Mouse (Mus musculus) MEL (cell line): ENCODE results near the gene Myof. TPM values are rescaled to one million over a fixed set of nuclear protein-coding genes. Genes with fewer than 3 reads are reported as not detected.

Experiments
- DNase-seq: peaks from one replicate; pipeline ENCODE4 v3.0.0; 2011; ENCODE audit warnings: low read depth, low spot score
- H3K27ac ChIP-seq: 2 replicates; pipeline ENCODE4 v1.5.1; 2012; ENCODE audit warnings: low read depth, mild to moderate bottlenecking, control low read depth, low read length, moderate library complexity; ENCODE audit not compliant: control insufficient read depth
- H3K27me3 ChIP-seq, 2 experiments: fragments of 150-350 bp in 1 of 2; sonication (generic) in 1 of 2; 2 replicates each; pipeline ENCODE4 v1.6.1; 2012; ENCODE audit warnings: low read length in 2 of 2, mild to moderate bottlenecking in 2 of 2, improper control_type of control experiment in 1 of 2, moderate library complexity in 1 of 2; ENCODE audit not compliant: insufficient read depth in 2 of 2, control insufficient read depth in 1 of 2
- H3K36me3 ChIP-seq, 2 experiments: 2 replicates each; pipeline ENCODE4 v1.6.1; 2012 to 2014; ENCODE audit warnings: low read length in 2 of 2, improper control_type of control experiment in 1 of 2, inconsistent platforms in 1 of 2, mild to moderate bottlenecking in 1 of 2; ENCODE audit not compliant: insufficient read depth in 2 of 2, control insufficient read depth in 1 of 2
- H3K4me1 ChIP-seq, 2 experiments: fragments of 150-350 bp in 1 of 2; sonication (generic) in 1 of 2; 2 replicates each; pipeline ENCODE4 v1.6.1; 2012; ENCODE audit warnings: low read length in 2 of 2, improper control_type of control experiment in 1 of 2, mild to moderate bottlenecking in 1 of 2; ENCODE audit not compliant: insufficient read depth in 2 of 2, control insufficient read depth in 1 of 2
- H3K4me3 ChIP-seq, 2 experiments: fragments of 150-350 bp in 1 of 2; sonication (generic) in 1 of 2; 2 replicates each; pipeline ENCODE4 v1.5.1; 2012; ENCODE audit warnings: low read depth in 2 of 2, low read length in 2 of 2, mild to moderate bottlenecking in 2 of 2, moderate library complexity in 2 of 2, control low read depth in 1 of 2, improper control_type of control experiment in 1 of 2; ENCODE audit not compliant: control insufficient read depth in 1 of 2, insufficient read depth in 1 of 2
- H3K79me2 ChIP-seq: 2 replicates; pipeline ENCODE4 v1.6.1; 2012; ENCODE audit warnings: mild to moderate bottlenecking, low read length, moderate library complexity; ENCODE audit not compliant: control insufficient read depth, poor library complexity, insufficient read depth
- H3K9ac ChIP-seq: 2 replicates; pipeline ENCODE4 v1.6.1; 2012; ENCODE audit warnings: low read depth, mild to moderate bottlenecking, control low read depth, low read length, moderate library complexity; ENCODE audit not compliant: control insufficient read depth, poor library complexity, severe bottlenecking
- H3K9me3 ChIP-seq: fragments of 150-350 bp; sonication (generic); replicated peaks from 2 replicates; pipeline ENCODE4 v1.6.1; 2012; ENCODE audit warnings: mild to moderate bottlenecking, low read length, improper control_type of control experiment, moderate library complexity; ENCODE audit not compliant: insufficient read depth
- BHLHE40 ChIP-seq: IDR thresholded peaks from 2 replicates; pipeline ENCODE4 v1.6.1; 2012; ENCODE audit warnings: low read depth, mild to moderate bottlenecking, inconsistent platforms, low read length, improper control_type of control experiment, borderline replicate concordance
- E2F4 ChIP-seq: IDR thresholded peaks from 2 replicates; pipeline ENCODE4 v1.6.1; 2011; ENCODE audit warnings: low read depth, low read length, improper control_type of control experiment, borderline replicate concordance
- ELF1 ChIP-seq: IDR thresholded peaks from 2 replicates; pipeline ENCODE4 v1.6.1; 2014; ENCODE audit warnings: low read depth, mild to moderate bottlenecking, inconsistent platforms, low read length, improper control_type of control experiment, moderate library complexity
- GABPA ChIP-seq: IDR thresholded peaks from 2 replicates; pipeline ENCODE4 v1.6.1; 2012; ENCODE audit warnings: low read depth, mild to moderate bottlenecking, inconsistent platforms, low read length, improper control_type of control experiment, moderate library complexity
- GATA1 ChIP-seq: IDR thresholded peaks from 2 replicates; pipeline ENCODE4 v1.6.1; 2011; ENCODE audit warnings: low read depth, low read length, improper control_type of control experiment
- HCFC1 ChIP-seq: IDR thresholded peaks from 2 replicates; pipeline ENCODE4 v1.6.1; 2012; ENCODE audit warnings: low read depth, mild to moderate bottlenecking, inconsistent platforms, low read length, improper control_type of control experiment, moderate library complexity
- JUND ChIP-seq: IDR thresholded peaks from 2 replicates; pipeline ENCODE4 v1.6.1; 2011; ENCODE audit warnings: low read depth, mild to moderate bottlenecking, improper control_type of control experiment, low read length
- KAT2A ChIP-seq: conservative IDR thresholded peaks from 2 replicates; pipeline ENCODE4 v1.6.1; 2012; ENCODE audit warnings: low read depth, low read length, improper control_type of control experiment, inconsistent platforms
- MAFK ChIP-seq: IDR thresholded peaks from 2 replicates; pipeline ENCODE4 v1.6.1; 2011; ENCODE audit warnings: low read depth, mild to moderate bottlenecking, low read length, improper control_type of control experiment, borderline replicate concordance
- MAZ ChIP-seq: IDR thresholded peaks from 2 replicates; pipeline ENCODE4 v1.6.1; 2012; ENCODE audit warnings: low read depth, mild to moderate bottlenecking, inconsistent platforms, low read length, improper control_type of control experiment
- MEF2A ChIP-seq: IDR thresholded peaks from 2 replicates; pipeline ENCODE4 v1.6.1; 2014; ENCODE audit warnings: low read depth, mild to moderate bottlenecking, inconsistent platforms, low read length, improper control_type of control experiment; ENCODE audit not compliant: poor library complexity, insufficient replicate concordance, severe bottlenecking; ENCODE audit errors: extremely low read depth
- MYB ChIP-seq: IDR thresholded peaks from 2 replicates; pipeline ENCODE4 v1.6.1; 2011; ENCODE audit warnings: mild to moderate bottlenecking, low read depth, low read length, improper control_type of control experiment
- NELFE ChIP-seq: IDR thresholded peaks from 2 replicates; pipeline ENCODE4 v1.6.1; 2011; ENCODE audit warnings: low read depth, low read length, improper control_type of control experiment
- POLR2AphosphoS5 ChIP-seq: IDR thresholded peaks from 2 replicates; pipeline ENCODE4 v1.6.1; 2012; ENCODE audit warnings: low read depth, borderline replicate concordance, mild to moderate bottlenecking, inconsistent platforms, low read length, moderate library complexity, mixed read lengths
- RAD21 ChIP-seq: IDR thresholded peaks from 2 replicates; pipeline ENCODE4 v1.6.1; 2011; ENCODE audit warnings: mild to moderate bottlenecking, low read depth, low read length, improper control_type of control experiment
- TBP ChIP-seq: IDR thresholded peaks from 2 replicates; pipeline ENCODE4 v1.8.0; 2011; ENCODE audit warnings: low read depth, low read length, improper control_type of control experiment
- USF1 ChIP-seq: IDR thresholded peaks from 2 replicates; pipeline ENCODE4 v1.6.1; 2014; ENCODE audit warnings: low read depth, mild to moderate bottlenecking, inconsistent platforms, low read length, improper control_type of control experiment, moderate library complexity
- ZC3H11A ChIP-seq: IDR thresholded peaks from 2 replicates; pipeline ENCODE4 v1.6.1; 2012; ENCODE audit warnings: low read depth, mild to moderate bottlenecking, inconsistent platforms, low read length, improper control_type of control experiment
- ZKSCAN1 ChIP-seq: IDR thresholded peaks from 2 replicates; pipeline ENCODE4 v1.6.1; 2012; ENCODE audit warnings: low read depth, mild to moderate bottlenecking, inconsistent platforms, low read length, improper control_type of control experiment, moderate library complexity
- polyA plus RNA-seq, 2 experiments: library from polyadenylated mRNA; stranded (reverse) in 1 of 2; unstranded in 1 of 2; fragments of >175 nt in 1 of 2; fragments of >200 nt in 1 of 2; gene quantifications; 2 replicates each; pipeline versions ENCODE4 v1.2.1 to v1.2.4; 2012; ENCODE audit warnings: low replicate concordance in 2 of 2, low read depth in 1 of 2; ENCODE audit not compliant: insufficient read length in 2 of 2, insufficient read depth in 1 of 2, missing spikeins in 1 of 2
- total RNA-seq: library from RNA; depleted of rRNA; stranded (reverse); fragments of 300-350 nt; gene quantifications from 2 replicates; pipeline ENCODE4 v1.2.3, GENCODE M21; 2012

The Myof gene
- total and polyA plus RNA-seq, 3 experiments: 0.04 TPM; not detected in 2

- H3K36me3 ChIP-seq: no peaks in the 10 kb centered on the region
- no peak for TF ChIP-seq E2F4
- no peak for TF ChIP-seq MEF2A
- no peak for TF ChIP-seq ZKSCAN1
- no peak for TF ChIP-seq NELFE
- TF ChIP-seq ELF1: no peak
- no peak for TF ChIP-seq HCFC1
- no peak for TF ChIP-seq MAZ
- no peak for TF ChIP-seq ZC3H11A
- no peak for TF ChIP-seq GABPA
- TF ChIP-seq USF1: no peak
- TF ChIP-seq KAT2A: no peak
- no peak for TF ChIP-seq JUND
- TF ChIP-seq RAD21: no peak
- TF ChIP-seq POLR2AphosphoS5: no peak
- TF ChIP-seq GATA1: no peak
- no peak for TF ChIP-seq MAFK
- no peak for TF ChIP-seq BHLHE40
- TF ChIP-seq TBP: no peak
- TF ChIP-seq, all 39 proteins: peak for 0
- Histone ChIP-seq H3K27ac (no peak overlapping the region), H3K27me3 (no peaks in the 10 kb centered on the region), H3K4me1 (no peaks in the 10 kb centered on the region), H3K9me3 (no peaks in the 10 kb centered on the region), H3K4me3 (no peak overlapping the region), H3K9ac (no peak overlapping the region), H3K79me2 (no peaks in the 10 kb centered on the region)
- DNase-seq: no peak
Observed at GRCm38 (mm10) chr19:38014443-38014842, 28.9 kb downstream of the Myof start.

DNA sequence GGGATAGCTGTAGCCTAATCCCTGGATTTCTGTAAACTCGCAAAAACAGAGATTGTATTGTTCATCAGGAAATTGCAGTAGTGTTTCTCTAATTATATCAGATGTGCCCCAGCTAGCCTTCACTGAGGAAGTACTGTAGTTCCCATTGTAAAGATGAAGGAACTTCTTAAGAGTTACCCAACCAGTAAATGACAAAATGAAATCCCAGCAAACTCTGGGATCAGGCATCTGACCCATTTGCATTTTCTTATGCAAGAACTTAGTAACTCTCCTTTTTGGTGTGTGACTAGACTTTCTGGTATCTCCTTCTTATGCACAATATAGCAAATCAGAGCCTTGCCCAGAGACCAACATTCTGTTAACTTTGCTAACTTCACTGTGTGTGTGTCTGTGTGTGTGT, 32.0 kb downstream of the Myof start:
- Histone ChIP-seq H3K4me1 (no peaks in the 10 kb centered on the region), H3K4me3 (no peak overlapping the region), H3K27ac (no peak overlapping the region), H3K9me3 (no peaks in the 10 kb centered on the region), H3K36me3 (no peaks in the 10 kb centered on the region), H3K79me2 (no peaks in the 10 kb centered on the region), H3K27me3 (peaks cover 0 to 2% of the 10 kb centered on the region in 2 experiments; a peak in 1 of 4 replicates), H3K9ac (no peak overlapping the region)
- TF ChIP-seq MEF2A (no peak), RAD21 (no peak), E2F4 (no peak), MYB (no peak)
- no peak for DNase-seq
